Mouse (Mus musculus): Measurements from ENCODE around the gene Nup210. TPM values are rescaled to one million over a fixed set of nuclear protein-coding genes. Genes with fewer than 3 reads are reported as not detected.

Nup210 gene
- 1.4 TPM for polyA plus RNA-seq (2014; fragmentation: Illumina TruSeq; extraction: RNeasy Lipid Tissue Mini Kit (QIAGEN cat#74804); ENCODE audit: low read depth, low replicate concordance)

DNA sequence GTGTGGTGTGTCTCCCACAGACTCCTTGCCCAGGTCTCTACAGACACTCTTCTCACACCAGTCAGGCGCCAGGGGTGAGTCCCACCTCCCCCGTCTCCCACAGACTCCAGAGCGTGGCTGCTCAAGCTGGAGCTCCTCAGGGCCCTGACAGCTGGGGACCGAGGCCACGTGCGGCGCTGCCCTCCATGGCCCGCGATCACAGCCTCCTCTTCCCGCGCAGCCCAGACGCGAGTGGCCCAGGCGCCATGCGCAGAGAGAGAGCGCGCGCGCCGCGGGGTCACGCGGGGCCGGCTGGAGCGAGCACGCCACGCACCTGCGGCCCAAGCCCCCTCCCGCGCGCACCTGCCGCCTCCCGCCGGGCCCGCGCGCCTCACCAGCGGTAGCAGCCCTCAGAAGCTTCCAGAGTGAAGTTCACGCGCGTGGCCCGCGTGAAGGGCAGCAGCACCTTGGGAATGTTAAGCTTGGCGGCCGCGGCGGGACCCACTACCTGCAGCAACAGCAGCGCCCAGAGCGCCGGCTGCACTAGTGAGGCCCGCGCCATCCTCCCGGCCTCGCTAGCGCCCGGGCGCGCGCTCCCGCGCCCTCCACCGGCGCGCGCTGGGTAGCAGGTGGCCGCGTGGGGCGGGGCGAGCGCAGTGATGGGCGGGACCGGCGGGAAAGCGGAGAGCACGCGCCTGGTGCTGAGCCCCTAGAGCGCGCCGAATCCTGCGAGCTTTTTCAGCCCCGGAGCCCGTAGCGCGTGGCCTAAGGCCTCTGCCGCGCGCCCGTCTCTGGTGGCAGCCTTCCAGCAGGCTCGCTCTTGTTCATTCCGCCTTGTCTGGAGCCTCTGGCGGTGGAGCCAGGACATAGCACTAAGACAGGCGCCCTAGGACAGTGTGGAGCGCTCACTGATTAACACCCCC, at the start of gene Nup210:
TSS of gene Nup210 (minus strand) at position 586 of the 902 bp plus-strand sequence.

DNA sequence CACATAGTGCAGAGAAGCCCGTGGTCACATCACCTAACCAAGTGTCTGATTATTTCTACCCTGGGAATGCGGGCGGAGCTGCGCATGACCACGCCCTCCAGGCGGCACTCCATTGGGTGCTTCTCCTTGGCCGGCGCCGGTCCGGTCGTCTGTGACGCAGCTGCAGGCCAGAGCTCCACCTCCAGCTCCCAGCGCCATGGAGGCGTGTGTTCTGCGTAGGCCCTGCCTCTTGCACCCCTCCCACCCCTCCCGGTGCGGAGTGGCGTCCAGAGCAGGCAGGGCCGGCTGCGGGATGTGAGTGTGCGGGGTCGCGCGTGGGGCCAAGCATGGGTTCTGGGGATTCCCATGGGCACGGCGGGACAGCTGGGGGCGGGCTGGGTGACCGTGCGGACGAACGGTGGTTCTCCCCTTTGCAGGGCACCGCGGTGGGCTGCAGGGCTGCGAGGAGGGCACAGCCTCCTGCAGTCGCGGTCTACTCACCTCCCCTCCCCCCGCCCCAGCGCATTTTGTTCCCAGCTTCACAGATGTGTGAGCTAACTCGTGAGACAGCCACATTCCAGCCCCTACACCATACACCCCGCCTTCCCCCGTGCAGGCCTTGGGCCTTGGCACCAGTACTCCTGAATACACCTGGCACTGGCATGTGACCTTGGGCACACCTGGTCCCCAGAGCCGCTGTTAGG, 40.1 kb upstream of the Nup210 start, which contains the start of gene Hdac11:
TSS of gene Hdac11 (plus strand) at position 112 of the 683 bp plus-strand sequence.

GRCm38 (mm10) chr6:90988648-90989317, 127.8 kb downstream of the Nup210 start, which contains the start of gene Iqsec1:
Gene Iqsec1, minus strand, starts transcription at chr6:90988685.

Other genes with a start within 250 kb of the Nup210 start
- gene Iqsec1, start 128.1 kb downstream of the Nup210 start, polyA plus RNA-seq (2014; fragmentation: Illumina TruSeq; extraction: RNeasy Lipid Tissue Mini Kit (QIAGEN cat#74804); ENCODE audit: low read depth, low replicate concordance) = 15.5 TPM
- 9.9 TPM for gene Hdac11, start 39.8 kb upstream of the Nup210 start, polyA plus RNA-seq (2014; fragmentation: Illumina TruSeq; extraction: RNeasy Lipid Tissue Mini Kit (QIAGEN cat#74804); ENCODE audit: low read depth, low replicate concordance)
- gene Fbln2, start 95.6 kb upstream of the Nup210 start, polyA plus RNA-seq (2014; fragmentation: Illumina TruSeq; extraction: RNeasy Lipid Tissue Mini Kit (QIAGEN cat#74804); ENCODE audit: low read depth, low replicate concordance) = 0.40 TPM

Data from liver, adult 10 weeks (tissue).